Mouse (Mus musculus) thymus, adult 2 months (tissue): ENCODE results near the gene Majin.

ENCODE experiments used
- CTCF ChIP-seq: fragments of 200-500 bp; IDR thresholded peaks from 2 replicates; pipeline ENCODE4 v1.5.1; 2012; ENCODE audit warnings: mild to moderate bottlenecking, control low read depth, low read length, moderate library complexity, borderline replicate concordance; ENCODE audit not compliant: control insufficient read depth, poor library complexity, insufficient read depth; ENCODE audit errors: extremely low read depth
- POLR2A ChIP-seq: fragments of 200-500 bp; IDR thresholded peaks from 2 replicates; pipeline ENCODE4 v1.6.1; 2012; ENCODE audit warnings: mild to moderate bottlenecking, low read length, control low read depth, moderate library complexity; ENCODE audit not compliant: control insufficient read depth, poor library complexity, insufficient read depth; ENCODE audit errors: extremely low read depth

DNA sequence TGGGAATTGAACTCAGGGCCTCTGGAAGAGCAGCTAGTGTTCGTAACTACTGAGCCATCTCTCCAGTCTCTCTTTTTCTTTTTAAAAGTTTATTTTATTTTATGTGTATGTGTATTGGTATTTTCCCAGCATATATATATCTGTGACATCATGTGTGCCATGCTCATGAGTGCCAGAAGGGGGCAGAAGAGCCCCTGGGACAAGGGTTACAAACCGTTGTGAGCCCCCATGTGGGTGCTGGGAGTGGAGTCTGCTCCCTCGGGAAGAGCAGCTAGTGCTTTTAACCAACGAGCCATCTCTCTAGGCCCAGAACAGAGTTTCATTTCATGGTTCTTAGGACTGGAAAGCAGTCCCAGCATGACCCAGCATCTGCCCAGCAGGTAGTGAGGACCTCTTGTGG is 17.4 kb upstream of the Majin start:
- no peak for TF ChIP-seq POLR2A
- 0 out of 2 replicates have a peak, but pooled peaks have one; percentile 35 for TF ChIP-seq CTCF
